9 mouse cellular contexts compared by ENCODE assay signal in genomic region chr2:79429650-79430049, GRCm38 (mm10). TPM values are rescaled to one million over a fixed set of nuclear protein-coding genes. Genes with fewer than 3 reads are reported as not detected.
DNase-seq lines count a peak whose midpoint lies in the region; ATAC-seq and TF ChIP-seq lines count a peak whose summit lies in the region.
"Had no signal": no experiment of that assay in that cellular context is flagged by ENCODE, and none has a peak within 500 bp of the region (broad histone marks: within the 10 kb centered on the region; RNA-seq: fewer than 3 reads in every experiment).

No protein-coding gene starts in this region.

- 10% methylated on average over 6 of the region's 6 CpGs for WGBS in kidney, postnatal 0 days

- no peak for TF ChIP-seq CTCF in kidney, postnatal 0 days (IDR thresholded peaks at IDR 0.05; ENCODE audit: low read depth)

- H3K9me3 ChIP-seq in kidney, postnatal 0 days (replicated peaks; ENCODE audit: low read length), result no peaks in the 10 kb centered on the region

- no peak for ATAC-seq in kidney, postnatal 0 days (replicated peaks; ENCODE audit: low FRiP score, low read depth)
- ATAC-seq in frontal cortex, adult (ENCODE audit: low TSS enrichment), result no peak

- H3K27ac ChIP-seq in kidney, postnatal 0 days, result no peak overlapping the region
- H3K27ac ChIP-seq: macrophage had no signal

- H3K4me1 ChIP-seq in kidney, postnatal 0 days (replicated peaks; ENCODE audit: insufficient read depth, low read length), result 0 out of 2 replicates have a peak, but pooled peaks cover 3% of the 10 kb centered on the region

- intact Hi-C loops in heart, postnatal 36 days (cut with DNase I), result no loop called here

- H3K4me2 ChIP-seq in kidney, postnatal 0 days (ENCODE audit: low read length), result no peak overlapping the region

- no peaks in the 10 kb centered on the region for H3K36me3 ChIP-seq in kidney, postnatal 0 days (ENCODE audit: insufficient read depth, low read length)

- H3K4me3 ChIP-seq in kidney, postnatal 0 days (replicated peaks; ENCODE audit: low read depth, low read length), result no peak overlapping the region

- no peaks in the 10 kb centered on the region for H3K27me3 ChIP-seq in kidney, postnatal 0 days (ENCODE audit: insufficient read depth, low read length)

- no peak overlapping the region for H3K9ac ChIP-seq in kidney, postnatal 0 days (ENCODE audit: low read depth, low read length)

- DNase-seq in adrenal gland, postnatal 14 days, result peak; percentile 29
- DNase-seq in adrenal gland, adult 18-20 months (ENCODE audit: low spot score in 2 of 2), result no peak
- peak; percentile 5 for DNase-seq in kidney, postnatal 0 days (ENCODE audit: low spot score)
- DNase-seq in kidney, postnatal 4 days, result no peak
- DNase-seq in heart, postnatal 36 days, result peak; percentile 18 to 22
- DNase-seq in lung, postnatal 25 days (ENCODE audit: low spot score), result peak; percentile 23
- DNase-seq in testis, postnatal 10 days (ENCODE audit: low spot score), result no peak

RNA-seq across cellular contexts. Expression of gene Neurod1, which starts 26.9 kb away (rescaled TPM):
- 0.71 TPM in 1 of 2 replicates, not detected in the other for total RNA-seq in adrenal gland, postnatal 14 days (2021)
- not detected for total RNA-seq in adrenal gland, adult 18-20 months (2021)
- polyA plus RNA-seq in kidney, postnatal 0 days (2015; fragmentation: Nextera tagmentation; extraction: Ambion mirVana), result not detected in 2 replicates
- not detected for total RNA-seq in heart, postnatal 36 days (2021)
- polyA plus RNA-seq: macrophage had no signal

RNA-seq across cellular contexts. Expression of gene Cerkl, which starts 26.9 kb away (rescaled TPM):
- 6.1 TPM in 2 replicates for total RNA-seq in adrenal gland, postnatal 14 days (2021)
- 1 to 10 TPM; 2.5 to 4.2 TPM for total RNA-seq in adrenal gland, adult 18-20 months (2021)
- 1.9 and 2.1 TPM in 2 replicates for polyA plus RNA-seq in kidney, postnatal 0 days (2015; fragmentation: Nextera tagmentation; extraction: Ambion mirVana)
- total RNA-seq in heart, postnatal 36 days (2021), result under 1 TPM; 0.76 to 0.97 TPM

Comparison
In these comparisons a context has a peak if more than half of its experiments do, and no peak if none do; other contexts are left out.
1. DNase-seq: peak in adrenal gland, postnatal 14 days (single experiment), kidney, postnatal 0 days (single experiment), heart, postnatal 36 days (2 of 2) and lung, postnatal 25 days (single experiment); none in adrenal gland, adult 18-20 months (0 of 2), kidney, postnatal 4 days (0 of 2) and testis, postnatal 10 days (single experiment).